Mouse (Mus musculus) cerebellum, adult 8-10 months (tissue): ENCODE measurements around the gene Gpatch8.

ENCODE experiments used
- DNase-seq: peaks from one replicate; pipeline ENCODE4 v3.0.0; 2022

Gene Gpatch8

GRCm38 (mm10) chr11:102556031-102556715, at the start of gene Gpatch8:
Gene Gpatch8, minus strand, starts transcription at chr11:102556392.
- DNase-seq: peak; percentile 92

GRCm38 (mm10) chr11:102604777-102605552, 48.8 kb upstream of the Gpatch8 start:
- no peak for DNase-seq

- DNase-seq: peak; percentile 20
These were observed 47.9 kb upstream of the Gpatch8 start, which contains the start of gene Fzd2 for GRCm38 (mm10) chr11:102604010-102604584. Gene Fzd2, plus strand, starts transcription at chr11:102604396.

- no peak for DNase-seq
These were observed 47.3 kb upstream of the Gpatch8 start for GRCm38 (mm10) chr11:102603496-102603850.

- DNase-seq: no peak
These were observed 46.8 kb upstream of the Gpatch8 start for GRCm38 (mm10) chr11:102602816-102603495.

GRCm38 (mm10) chr11:102599912-102600311, 43.7 kb upstream of the Gpatch8 start:
- no peak for DNase-seq

GRCm38 (mm10) chr11:102595341-102595820, 39.2 kb upstream of the Gpatch8 start:
- no peak for DNase-seq

GRCm38 (mm10) chr11:102587554-102587953, 31.4 kb upstream of the Gpatch8 start:
- no peak for DNase-seq

- no peak for DNase-seq
These were observed 30.4 kb upstream of the Gpatch8 start for GRCm38 (mm10) chr11:102586445-102587130.

GRCm38 (mm10) chr11:102582736-102583135, 26.5 kb upstream of the Gpatch8 start:
- DNase-seq: no peak

GRCm38 (mm10) chr11:102582016-102582610, 25.9 kb upstream of the Gpatch8 start:
- DNase-seq: no peak

- no peak for DNase-seq
These were observed 25.3 kb upstream of the Gpatch8 start for GRCm38 (mm10) chr11:102581281-102582015.

GRCm38 (mm10) chr11:102580034-102580330, 23.8 kb upstream of the Gpatch8 start:
- no peak for DNase-seq

GRCm38 (mm10) chr11:102579165-102580033, 23.2 kb upstream of the Gpatch8 start, which contains the start of gene Gm11627:
Gene Gm11627, minus strand, starts transcription at chr11:102579461.
- DNase-seq: no peak

GRCm38 (mm10) chr11:102578341-102579118, 22.3 kb upstream of the Gpatch8 start:
- DNase-seq: peak; percentile 51

GRCm38 (mm10) chr11:102576050-102576754, 20.0 kb upstream of the Gpatch8 start:
- no peak for DNase-seq

- no peak for DNase-seq
These were observed 18.8 kb upstream of the Gpatch8 start for GRCm38 (mm10) chr11:102575034-102575433.

GRCm38 (mm10) chr11:102572866-102573663, 16.9 kb upstream of the Gpatch8 start:
- DNase-seq: peak; percentile 80
